Mouse (Mus musculus) midbrain, postnatal 0 days (tissue): ENCODE measurements around the gene Mgat5. TPM values are rescaled to one million over a fixed set of nuclear protein-coding genes. Genes with fewer than 3 reads are reported as not detected.

Experiments
- ATAC-seq: fragments of 200-750 bp; cut with Nextera tagmentation; 2 replicates; pipeline ENCODE4 v1.8.0; 2017; ENCODE audit warnings: moderate number of reproducible peaks, mild to moderate bottlenecking, moderate TSS enrichment, moderate library complexity; ENCODE audit not compliant: low FRiP score
- DNase-seq: peaks from one replicate; pipeline ENCODE4 v3.0.0-alpha.2; 2015; ENCODE audit warnings: low spot score
- H3K27ac ChIP-seq: fragments of 300-500 bp; sonication (generic); 2 replicates; pipeline ENCODE4 v1.5.1; 2014; ENCODE audit warnings: low read depth, mild to moderate bottlenecking, low read length, mixed read lengths
- H3K27me3 ChIP-seq: fragments of 300-500 bp; sonication (generic); 2 replicates; pipeline ENCODE4 v1.6.1; 2014; ENCODE audit warnings: low read length, control low read depth, mixed read lengths; ENCODE audit not compliant: insufficient read depth
- H3K36me3 ChIP-seq: fragments of 300-500 bp; sonication (generic); 2 replicates; pipeline ENCODE4 v1.6.1; 2014; ENCODE audit warnings: low read length, control low read depth, mixed read lengths; ENCODE audit not compliant: insufficient read depth
- H3K4me1 ChIP-seq: fragments of 300-500 bp; sonication (generic); 2 replicates; pipeline ENCODE4 v1.6.1; 2014; ENCODE audit warnings: mild to moderate bottlenecking, control low read depth, antibody characterized with exemption, low read length, mixed read lengths; ENCODE audit not compliant: insufficient read depth
- H3K4me2 ChIP-seq: fragments of 300-500 bp; sonication (generic); 2 replicates; pipeline ENCODE4 v1.6.1; 2014; ENCODE audit warnings: low read depth, mild to moderate bottlenecking, low read length, mixed read lengths; ENCODE audit not compliant: poor library complexity, severe bottlenecking
- H3K4me3 ChIP-seq: fragments of 300-500 bp; sonication (generic); 2 replicates; pipeline ENCODE4 v1.5.1; 2014; ENCODE audit warnings: low read depth, mild to moderate bottlenecking, low read length, moderate library complexity
- H3K9ac ChIP-seq: fragments of 300-500 bp; sonication (generic); replicated peaks from 2 replicates; pipeline ENCODE4 v1.6.1; 2014; ENCODE audit warnings: mild to moderate bottlenecking, low read length, moderate library complexity, mixed read lengths; ENCODE audit not compliant: poor library complexity, severe bottlenecking
- H3K9me3 ChIP-seq: fragments of 300-500 bp; sonication (generic); 2 replicates; pipeline ENCODE4 v1.6.1; 2016; ENCODE audit warnings: low read length, control low read depth
- CTCF ChIP-seq: IDR thresholded peaks from 2 replicates; pipeline ENCODE4 v1.5.1; 2016; ENCODE audit warnings: antibody characterized with exemption, mild to moderate bottlenecking
- WGBS: fragments of 180-500 bp; shearing (Covaris S2); extraction: QIAGEN DNeasy Blood & Tissue Kit; methylation state at CpG from one replicate; pipeline ENCODE4 v1.1.7; 2014; 5-methylcytosine and 5-hydroxymethylcytosine counted together
- polyA plus RNA-seq: library from polyadenylated mRNA; unstranded; fragments of >200 nt; fragmentation: Nextera tagmentation; extraction: Ambion mirVana; gene quantifications from 2 replicates; pipeline ENCODE4 v1.2.1, GENCODE M21; 2015
- total RNA-seq: library from RNA; depleted of rRNA; stranded (reverse); fragments of >200 nt; gene quantifications from 2 replicates; pipeline ENCODE4 v1.2.3, GENCODE M21; 2014

Gene Mgat5
- total and polyA plus RNA-seq, 2 experiments from 2014 or later, result 13.0 to 56.5 TPM

DNA sequence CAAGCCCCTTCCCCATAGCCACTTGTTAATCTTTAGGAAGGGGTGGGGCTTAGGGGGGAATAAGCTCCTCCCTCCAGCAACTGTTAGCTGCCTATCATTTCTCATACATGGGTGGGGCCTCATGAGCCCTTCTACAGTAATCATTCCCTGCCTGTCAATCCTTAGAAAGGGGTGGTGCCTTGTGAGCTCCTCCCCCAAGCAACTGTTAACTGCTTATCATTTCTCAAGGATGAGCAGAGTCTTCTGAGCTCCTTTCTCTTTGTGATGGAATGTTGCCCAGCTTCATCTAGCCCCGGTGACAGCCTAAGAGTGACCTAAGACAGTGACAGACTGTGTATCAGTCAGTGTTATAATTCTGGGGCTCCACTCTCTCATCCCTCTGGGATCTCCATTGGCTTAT lies 95.0 kb downstream of the Mgat5 start:
- 85% methylated on average over 1 of the region's 1 CpGs for WGBS
- H3K27ac ChIP-seq, result no peak overlapping the region

GRCm38 (mm10) chr1:127301038-127301437 lies 96.2 kb downstream of the Mgat5 start:
- Histone ChIP-seq H3K4me3 (no peak overlapping the region), H3K27me3 (no peaks in the 10 kb centered on the region), H3K4me2 (no peak overlapping the region), H3K4me1 (no peaks in the 10 kb centered on the region), H3K36me3 (no peaks in the 10 kb centered on the region), H3K27ac (no peak overlapping the region), H3K9ac (no peak overlapping the region), H3K9me3 (no peaks in the 10 kb centered on the region)
- DNase-seq (no peak), ATAC-seq (no peak)
- no peak for TF ChIP-seq CTCF
- 92% methylated on average over 6 of the region's 6 CpGs for WGBS

More for the DNA sequence above, 95.0 kb downstream of the Mgat5 start:
- no peak overlapping the region for H3K4me3 ChIP-seq
- H3K4me1 ChIP-seq, result no peaks in the 10 kb centered on the region
- no peaks in the 10 kb centered on the region for H3K27me3 ChIP-seq
- no peak overlapping the region for H3K4me2 ChIP-seq
- no peak overlapping the region for H3K9ac ChIP-seq
- ATAC-seq, result no peak
- TF ChIP-seq CTCF, result no peak
- H3K36me3 ChIP-seq, result no peaks in the 10 kb centered on the region
- H3K9me3 ChIP-seq, result no peaks in the 10 kb centered on the region
- no peak for DNase-seq

GRCm38 (mm10) chr1:127302620-127303019 lies 97.8 kb downstream of the Mgat5 start:
- 90% methylated on average over 2 of the region's 2 CpGs for WGBS
- H3K27me3 ChIP-seq, result no peaks in the 10 kb centered on the region
- H3K9me3 ChIP-seq, result no peaks in the 10 kb centered on the region
- H3K9ac ChIP-seq, result no peak overlapping the region
- DNase-seq (no peak), ATAC-seq (no peak)
- H3K4me2 ChIP-seq, result no peak overlapping the region
- H3K4me3 ChIP-seq, result no peak overlapping the region
- TF ChIP-seq CTCF, result no peak
- H3K36me3 ChIP-seq, result no peaks in the 10 kb centered on the region
- H3K4me1 ChIP-seq, result no peaks in the 10 kb centered on the region
- no peak overlapping the region for H3K27ac ChIP-seq

DNA sequence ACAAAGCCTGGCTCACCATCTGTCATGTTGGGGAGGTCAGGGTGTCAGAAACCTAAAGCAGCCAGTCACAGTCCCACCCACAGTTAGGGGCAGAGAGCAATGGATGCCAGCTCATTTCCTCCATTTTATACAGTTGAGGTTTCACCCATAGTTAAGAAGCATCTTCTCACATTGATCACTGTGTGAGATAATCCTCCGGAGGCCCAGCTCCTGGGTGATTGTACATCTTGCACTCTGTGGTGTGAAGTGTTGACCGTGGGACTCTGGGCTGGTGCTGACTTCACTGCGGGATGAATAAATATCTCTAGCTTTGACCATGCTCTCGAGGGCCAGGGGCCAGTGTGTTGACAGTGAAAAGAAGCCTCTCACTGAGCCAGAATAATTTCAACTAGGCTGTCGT lies 99.0 kb downstream of the Mgat5 start:
- Histone ChIP-seq H3K27ac (no peak overlapping the region), H3K36me3 (no peaks in the 10 kb centered on the region), H3K27me3 (no peaks in the 10 kb centered on the region), H3K4me3 (no peak overlapping the region), H3K4me2 (no peak overlapping the region), H3K9ac (no peak overlapping the region), H3K4me1 (no peaks in the 10 kb centered on the region), H3K9me3 (no peaks in the 10 kb centered on the region)
- TF ChIP-seq CTCF, result no peak
- no peak for ATAC-seq
- 83% methylated on average over 5 of the region's 5 CpGs for WGBS
- no peak for DNase-seq

DNA sequence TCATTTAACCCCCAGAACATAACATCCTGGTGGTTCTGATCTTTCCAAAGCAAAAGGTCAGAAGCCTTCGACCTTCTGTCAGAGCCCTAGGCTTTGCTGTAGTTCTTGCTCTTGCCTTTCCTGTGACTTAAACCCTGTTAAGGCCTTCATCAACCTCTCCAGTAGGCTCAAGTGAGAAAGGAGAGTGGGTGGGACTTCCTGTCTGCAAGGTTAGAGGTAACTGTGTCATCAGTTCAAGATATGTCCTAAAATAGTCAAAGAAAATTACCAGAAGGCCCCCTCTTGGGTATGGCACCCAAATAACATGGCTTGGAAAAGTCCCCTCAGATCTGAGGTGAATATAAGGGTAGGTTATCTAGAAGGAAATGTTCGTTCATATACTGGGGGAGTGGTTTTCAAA lies 99.5 kb downstream of the Mgat5 start:
- DNase-seq (no peak), ATAC-seq (no peak)
- 86% methylated on average over 2 of the region's 2 CpGs for WGBS
- Histone ChIP-seq H3K4me1 (no peaks in the 10 kb centered on the region), H3K27me3 (no peaks in the 10 kb centered on the region), H3K9ac (no peak overlapping the region), H3K9me3 (no peaks in the 10 kb centered on the region), H3K4me3 (no peak overlapping the region), H3K4me2 (no peak overlapping the region), H3K27ac (no peak overlapping the region), H3K36me3 (no peaks in the 10 kb centered on the region)
- no peak for TF ChIP-seq CTCF

- no peaks in the 10 kb centered on the region for H3K27me3 ChIP-seq
- DNase-seq (no peak), ATAC-seq (no peak)
- no peaks in the 10 kb centered on the region for H3K9me3 ChIP-seq
- no peaks in the 10 kb centered on the region for H3K36me3 ChIP-seq
- TF ChIP-seq CTCF, result no peak
- no peak overlapping the region for H3K4me3 ChIP-seq
- no peaks in the 10 kb centered on the region for H3K4me1 ChIP-seq
- H3K27ac ChIP-seq, result no peak overlapping the region
- no peak overlapping the region for H3K9ac ChIP-seq
- H3K4me2 ChIP-seq, result no peak overlapping the region
- 91% methylated on average over 2 of the region's 2 CpGs for WGBS
Observed at GRCm38 (mm10) chr1:127305582-127305981, 100.8 kb downstream of the Mgat5 start.
